Mouse (Mus musculus) frontal cortex, adult 2 months (tissue): ENCODE measurements around the gene Mrc2. TPM values are rescaled to one million over a fixed set of nuclear protein-coding genes. Genes with fewer than 3 reads are reported as not detected.
A peak's percentile ranks its signal among the peaks of the same experiment; 100 is the strongest.

ENCODE experiments used
- DNase-seq, 2 experiments: peaks; one replicate each; pipeline ENCODE4 v3.0.0; 2022; ENCODE audit warnings: low spot score in 1 of 2; ENCODE audit errors: extremely low spot score in 1 of 2
- polyA plus RNA-seq: library from polyadenylated mRNA; depleted of rRNA; stranded (reverse); fragments of >200 nt; gene quantifications from 2 replicates; pipeline ENCODE4 v1.2.3, GENCODE M21; 2012

Gene Mrc2
- polyA plus RNA-seq, 1 experiment = 6.7 TPM

DNA sequence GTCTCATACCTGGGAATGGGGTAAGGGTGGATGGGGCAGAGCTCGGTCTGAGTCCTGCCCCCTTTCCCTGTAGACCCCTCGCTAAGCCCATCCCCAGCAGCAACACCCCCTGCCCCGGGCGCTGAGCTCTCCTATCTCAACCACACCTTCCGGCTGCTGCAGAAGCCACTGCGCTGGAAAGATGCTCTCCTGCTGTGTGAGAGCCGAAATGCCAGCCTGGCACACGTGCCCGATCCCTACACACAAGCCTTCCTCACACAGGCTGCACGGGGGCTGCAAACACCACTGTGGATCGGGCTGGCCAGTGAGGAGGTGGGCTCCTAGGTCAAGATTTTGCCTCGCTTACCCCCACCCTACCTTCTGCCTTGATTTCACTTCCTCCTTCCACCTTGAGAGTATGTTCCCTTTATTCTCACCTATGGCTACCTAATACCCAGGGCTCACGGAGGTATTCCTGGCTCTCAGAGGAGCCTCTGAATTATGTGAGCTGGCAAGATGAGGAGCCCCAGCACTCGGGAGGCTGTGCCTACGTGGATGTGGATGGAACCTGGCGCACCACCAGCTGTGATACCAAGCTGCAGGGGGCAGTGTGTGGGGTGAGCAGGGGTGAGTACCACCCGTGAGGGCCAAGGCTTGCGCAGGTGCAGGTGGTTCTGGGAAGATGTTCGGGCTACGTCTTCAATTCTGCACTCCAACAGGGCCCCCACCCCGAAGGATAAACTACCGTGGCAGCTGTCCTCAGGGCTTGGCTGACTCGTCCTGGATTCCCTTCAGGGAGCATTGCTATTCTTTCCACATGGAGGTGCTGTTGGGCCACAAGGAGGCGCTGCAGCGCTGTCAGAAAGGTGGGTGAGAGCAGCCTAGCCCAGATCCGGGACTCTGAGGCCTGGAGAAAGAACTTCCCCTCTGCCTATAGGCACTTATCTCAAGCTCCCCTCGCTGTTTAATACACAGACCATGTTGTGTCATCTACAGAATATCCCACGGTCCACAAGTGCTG lies 55.0 kb downstream of the Mrc2 start:
- DNase-seq = peak; percentile 76 to 94

DNA sequence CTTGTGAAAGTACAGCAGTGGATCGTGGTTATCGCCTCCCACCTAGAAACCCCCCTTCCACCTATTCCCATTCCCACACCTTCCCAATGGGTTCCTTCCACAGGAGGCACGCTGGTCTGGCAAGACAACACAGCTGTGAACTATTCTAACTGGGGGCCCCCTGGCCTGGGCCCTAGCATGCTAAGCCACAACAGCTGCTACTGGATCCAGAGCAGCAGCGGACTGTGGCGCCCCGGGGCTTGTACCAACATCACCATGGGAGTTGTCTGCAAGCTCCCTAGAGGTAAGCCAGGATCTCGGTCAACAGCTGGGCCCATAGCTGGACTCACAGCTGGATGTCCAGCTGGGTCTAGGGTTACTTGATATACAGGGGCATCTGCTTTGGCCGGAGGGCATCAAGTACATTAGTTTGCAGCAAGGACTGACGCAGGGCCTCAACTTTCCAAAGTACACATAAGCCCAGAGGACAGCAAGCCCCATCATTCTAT lies 56.1 kb downstream of the Mrc2 start:
- no peak for DNase-seq

DNA sequence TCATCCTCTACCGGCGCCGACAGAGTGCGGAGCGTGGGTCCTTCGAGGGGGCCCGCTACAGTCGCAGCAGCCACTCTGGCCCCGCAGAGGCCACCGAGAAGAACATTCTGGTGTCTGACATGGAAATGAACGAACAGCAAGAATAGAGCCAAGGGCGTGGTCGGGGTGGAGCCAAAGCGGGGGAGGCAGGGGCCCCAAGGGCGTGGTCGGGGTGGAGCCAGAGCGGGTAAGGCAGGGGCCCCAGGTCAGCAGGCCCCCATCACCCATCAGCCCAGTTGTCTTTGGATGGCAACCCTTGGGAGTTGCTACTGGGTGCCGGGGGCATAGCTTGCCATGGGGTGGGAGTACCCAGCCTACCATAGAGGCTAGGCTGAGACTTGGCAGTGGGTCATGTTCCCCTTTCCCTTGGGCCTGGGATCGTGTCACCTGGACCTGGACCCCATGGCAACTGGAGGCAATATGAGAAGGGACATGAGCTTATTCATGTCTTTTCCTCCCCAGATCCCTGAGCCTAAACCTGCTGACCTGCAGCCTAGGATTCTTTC lies 57.4 kb downstream of the Mrc2 start:
- no peak for DNase-seq

DNA sequence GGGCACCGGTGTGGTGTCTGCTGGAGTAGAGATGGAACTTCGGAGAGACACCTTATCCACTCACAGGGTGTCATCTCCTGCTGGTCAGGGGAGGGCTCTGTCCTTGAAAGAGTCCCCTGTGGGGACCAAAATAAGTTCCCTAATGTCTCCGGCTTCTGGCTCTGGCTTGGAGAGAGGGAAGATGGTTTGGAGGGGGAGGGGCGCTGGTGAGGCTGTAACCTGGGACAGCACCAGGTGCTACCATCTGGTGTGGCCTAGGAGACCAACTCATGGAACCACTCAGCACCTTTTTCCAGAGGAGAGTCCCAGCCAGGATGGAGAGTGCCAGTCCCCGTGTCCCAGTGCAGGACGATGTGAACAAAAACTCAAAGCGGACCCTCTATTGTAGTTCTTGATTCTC lies 58.2 kb downstream of the Mrc2 start:
- DNase-seq = no peak

DNA sequence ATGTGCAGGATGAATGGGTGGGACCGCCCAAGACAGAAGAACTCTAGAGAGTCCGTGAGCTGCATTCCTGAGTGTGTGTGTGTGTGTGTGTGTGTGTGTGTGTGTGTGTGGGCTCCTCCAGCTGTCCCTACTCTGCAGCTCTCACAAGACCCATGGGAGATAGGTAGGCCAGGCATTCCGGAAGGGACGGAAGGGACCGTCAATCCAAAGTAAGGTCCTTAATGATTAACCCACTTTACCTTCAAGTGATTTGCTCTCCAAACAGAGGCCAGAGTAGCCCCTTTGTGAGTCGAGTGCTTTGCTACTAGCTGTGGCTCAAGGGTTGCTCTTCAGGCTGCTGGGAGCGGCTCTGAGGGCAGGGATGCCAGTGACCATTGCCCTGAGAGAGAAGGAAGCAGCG lies 59.7 kb downstream of the Mrc2 start:
- DNase-seq = no peak

DNA sequence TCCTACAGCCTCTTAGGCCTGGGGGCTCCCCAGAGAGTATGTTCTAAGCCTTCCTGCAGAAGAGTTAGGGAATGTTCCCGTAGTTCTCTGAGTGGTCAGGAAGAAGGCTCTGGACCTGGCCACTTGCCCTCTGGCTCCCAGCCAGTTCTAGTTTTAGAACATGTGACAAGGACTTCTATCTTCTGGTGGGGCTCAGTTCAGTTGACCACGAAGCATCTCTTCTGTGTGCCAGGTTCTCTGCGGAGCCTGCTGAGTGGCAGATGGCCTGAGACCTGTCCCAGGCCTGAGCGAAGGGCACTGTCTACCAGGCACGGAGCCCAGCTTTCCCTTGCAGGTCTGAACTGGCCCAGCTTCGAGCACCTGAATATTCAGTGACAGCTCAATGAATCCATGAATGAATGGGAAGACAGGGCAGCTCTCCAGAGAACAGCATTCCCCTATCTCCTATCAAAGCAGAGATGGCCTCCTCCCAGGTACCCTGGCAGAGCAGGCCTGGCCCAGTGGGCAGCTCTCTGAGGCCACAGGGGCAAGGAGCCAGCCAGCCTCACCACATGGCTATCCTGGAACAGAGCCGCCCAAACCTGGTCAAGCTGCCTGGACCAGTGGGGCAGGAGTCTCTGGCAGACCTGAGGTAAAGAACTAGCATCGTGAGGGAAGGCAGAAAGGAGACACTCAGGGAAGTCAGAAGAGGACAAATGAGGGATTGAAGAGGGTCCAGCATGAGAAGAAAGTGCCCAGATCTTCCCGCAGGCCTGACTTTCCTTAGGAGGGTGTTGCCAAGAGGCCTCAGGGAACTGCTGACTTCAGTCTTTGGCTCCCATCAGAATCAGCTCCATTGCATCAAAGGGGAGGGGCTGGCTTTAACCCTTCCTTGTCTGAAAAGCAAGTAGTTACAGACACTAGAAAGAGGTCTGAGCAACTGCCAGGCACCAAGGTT lies 60.8 kb downstream of the Mrc2 start:
- DNase-seq = peak in 1 of 2 experiments; percentile 32

DNA sequence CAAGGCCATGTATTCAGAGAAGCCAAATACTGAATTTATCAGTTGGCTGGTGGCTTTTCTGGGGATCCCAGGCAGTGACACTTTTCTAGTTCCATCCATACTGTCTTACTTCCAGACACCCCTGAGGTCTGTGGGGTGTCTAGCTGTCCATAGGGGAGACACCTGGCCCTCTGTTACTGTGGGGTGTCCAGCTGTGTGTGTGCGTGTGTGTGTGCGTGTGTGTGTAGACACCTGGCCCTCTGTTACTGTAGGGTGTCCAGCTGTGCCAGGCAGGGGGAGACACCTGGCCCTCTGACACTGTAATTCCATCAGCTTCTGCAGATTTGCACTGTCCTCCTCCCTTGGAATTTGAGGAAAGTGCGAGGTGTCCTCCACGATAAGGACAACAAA lies 61.4 kb downstream of the Mrc2 start:
- no peak for DNase-seq

DNA sequence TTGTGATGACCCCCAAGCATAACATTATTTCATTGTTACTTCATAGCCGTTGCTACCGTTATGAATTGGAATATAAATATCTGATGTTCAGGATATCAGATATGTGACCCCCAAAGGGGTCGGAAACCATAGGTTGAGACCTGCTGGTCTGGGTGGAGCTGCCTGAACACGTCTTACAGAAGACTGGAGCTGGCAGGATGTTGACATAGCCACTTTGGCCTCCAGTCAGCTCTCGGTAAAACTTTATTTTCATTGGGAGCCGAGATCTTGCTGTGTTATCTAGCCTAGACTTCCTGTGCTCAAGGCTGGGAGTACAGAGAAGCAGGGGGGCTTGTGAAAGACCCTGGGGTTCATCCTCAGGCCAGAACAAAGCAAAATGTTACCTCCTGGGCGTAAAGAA lies 63.9 kb downstream of the Mrc2 start:
- no peak for DNase-seq

DNA sequence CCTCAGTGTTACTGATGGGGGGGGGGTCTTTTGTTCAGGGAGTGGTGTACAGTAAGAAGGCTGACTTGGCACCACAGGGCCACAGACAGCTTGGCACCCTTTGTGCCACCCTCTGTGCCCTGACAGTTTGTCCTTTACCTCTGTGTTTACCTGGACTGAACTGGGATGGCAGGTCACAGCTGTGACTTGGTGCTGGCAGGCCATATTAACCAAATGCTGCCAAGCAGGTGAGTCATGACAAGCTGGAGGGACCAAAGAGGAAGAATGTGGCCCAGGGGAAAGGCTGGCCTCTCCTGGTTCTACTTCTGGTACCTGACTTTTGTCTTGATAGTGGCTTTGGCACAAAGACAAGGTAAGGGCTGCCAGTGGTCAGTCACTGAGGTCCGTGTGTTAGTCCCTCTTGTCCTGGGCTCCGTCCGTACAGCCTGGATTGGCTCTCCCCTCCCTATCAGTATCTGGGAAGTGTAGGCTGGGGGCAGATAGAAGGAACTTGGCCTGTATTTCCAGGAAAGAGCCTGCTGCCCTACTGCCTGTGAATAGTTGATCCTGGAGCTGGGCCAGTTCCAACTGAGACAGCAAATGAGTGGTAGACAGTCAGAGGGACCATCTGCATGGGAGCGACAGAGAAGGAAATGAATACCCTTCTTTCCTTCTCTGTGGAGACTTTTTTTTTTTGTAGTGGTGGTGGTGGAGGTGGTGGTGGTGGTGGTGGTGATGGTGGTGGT lies 69.8 kb downstream of the Mrc2 start:
- no peak for DNase-seq

DNA sequence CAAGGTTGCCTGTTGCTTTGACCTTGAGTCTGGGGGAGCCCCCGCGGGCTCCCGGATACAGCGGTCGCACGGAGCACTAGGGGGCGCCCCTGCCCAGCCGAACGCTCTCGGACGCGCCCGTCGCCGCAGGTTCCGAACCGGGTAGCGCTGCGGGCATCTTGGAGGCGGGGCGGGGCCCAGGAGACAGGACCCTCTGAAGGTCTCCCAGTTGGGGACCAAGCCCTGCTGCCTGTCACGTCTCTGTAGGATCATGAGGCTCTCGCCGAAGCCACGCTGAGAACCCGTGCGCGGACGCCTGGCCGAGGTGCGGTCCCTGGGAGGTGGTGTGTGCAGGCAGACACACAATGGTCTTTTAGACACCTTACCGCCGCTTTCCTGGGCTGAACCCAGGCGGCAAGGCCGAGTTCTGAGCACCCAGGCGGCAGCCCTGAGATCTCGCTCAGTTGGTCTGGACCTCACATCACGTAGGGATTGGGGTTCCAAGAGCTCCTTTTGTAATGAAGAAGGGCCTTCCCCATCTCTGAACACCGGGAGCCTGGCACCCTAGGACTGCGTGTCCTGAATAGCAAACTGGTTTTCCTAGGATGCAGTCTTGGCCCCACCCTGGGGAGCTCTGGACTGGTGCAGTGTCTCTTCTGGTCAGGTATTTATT lies 70.6 kb downstream of the Mrc2 start:
- peak; percentile 59 to 92 for DNase-seq

DNA sequence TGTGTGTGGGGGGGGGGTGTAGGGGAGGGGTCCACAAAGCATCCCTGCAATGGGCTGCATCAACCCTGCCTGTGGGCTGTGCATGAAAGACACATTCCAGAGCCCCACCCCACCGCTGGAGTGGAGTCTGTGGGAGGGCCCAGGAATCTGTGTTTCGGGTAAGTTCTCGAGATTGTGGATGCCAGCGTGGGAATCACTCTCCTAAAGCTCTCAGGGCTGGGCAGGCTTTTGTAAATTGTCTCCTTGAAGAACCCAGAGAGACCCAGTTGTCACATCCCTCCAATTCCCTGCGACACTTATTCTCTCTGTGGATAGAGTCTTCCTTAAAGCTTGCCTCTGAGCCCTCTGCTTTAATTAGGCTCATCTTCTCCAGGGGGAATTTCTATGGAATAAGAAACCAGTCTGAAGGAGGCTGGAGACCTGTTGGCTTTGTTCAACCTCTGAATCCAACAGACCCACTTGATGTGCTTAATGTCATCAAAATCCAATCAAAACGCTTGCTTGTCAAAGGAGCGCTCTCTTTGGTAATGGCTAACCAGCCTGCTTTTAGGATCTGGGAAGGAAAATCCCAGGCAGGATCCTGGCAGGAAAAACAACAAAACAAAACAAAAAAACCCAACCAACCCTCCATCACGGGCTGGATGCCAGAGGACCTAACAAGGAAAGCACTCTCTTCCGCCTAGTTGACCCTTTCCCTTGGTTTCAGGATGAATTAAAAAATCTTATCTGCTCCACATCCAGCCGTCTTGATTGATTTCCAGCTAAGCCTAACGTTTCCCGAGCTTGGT lies 71.3 kb downstream of the Mrc2 start:
- peak; percentile 62 to 84 for DNase-seq

DNA sequence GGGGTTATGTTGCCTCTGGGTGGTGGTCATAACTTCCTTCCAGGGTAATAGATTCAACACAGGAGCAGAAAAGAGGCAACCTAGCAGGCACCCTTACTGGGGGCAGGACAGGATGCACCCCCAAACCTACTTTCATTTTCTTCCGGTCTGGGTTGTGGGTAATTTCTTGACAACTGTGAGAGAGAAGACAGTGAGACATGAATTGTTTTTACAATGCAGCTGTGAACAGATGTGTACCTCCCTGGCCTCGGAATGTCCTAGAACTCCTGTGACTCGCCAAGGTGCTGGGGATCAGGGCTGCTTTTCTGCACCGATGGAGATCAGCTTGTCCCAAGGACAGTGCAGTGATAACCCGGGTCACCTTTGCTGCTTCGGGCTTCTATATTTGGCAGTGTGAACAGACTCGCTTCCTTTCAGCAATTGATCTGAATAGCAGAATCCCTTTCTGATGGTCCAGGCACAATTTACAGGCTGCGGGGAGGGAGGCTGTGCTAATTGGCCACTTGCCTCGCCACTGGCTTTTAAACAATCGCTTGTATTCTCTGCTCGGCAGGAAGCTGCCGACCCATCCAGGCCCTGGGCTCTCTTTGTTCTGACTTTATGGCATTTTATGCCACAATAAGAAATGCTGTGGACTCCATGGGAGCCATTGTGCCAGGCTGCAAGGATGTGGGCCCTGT lies 72.1 kb downstream of the Mrc2 start:
- peak in 1 of 2 experiments; percentile 56 for DNase-seq

DNA sequence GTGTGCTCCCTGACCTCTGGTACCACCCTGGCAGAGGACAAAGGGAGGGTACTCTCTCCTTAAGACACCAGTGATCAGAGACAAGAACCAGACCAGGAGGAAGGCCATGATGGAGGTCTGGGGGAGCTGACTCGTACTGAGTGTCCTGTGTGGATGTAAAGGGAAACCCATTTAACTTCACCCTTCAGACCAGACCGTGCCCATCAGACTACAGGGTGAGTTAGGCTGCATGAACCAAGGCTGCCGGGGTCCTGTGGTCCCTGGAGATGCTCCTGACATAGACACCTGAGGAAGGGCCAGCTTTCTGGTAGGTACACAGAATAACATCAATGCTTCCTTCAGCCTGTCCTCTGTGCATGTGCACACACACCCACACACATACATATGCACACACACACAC lies 73.2 kb downstream of the Mrc2 start:
- no peak for DNase-seq

DNA sequence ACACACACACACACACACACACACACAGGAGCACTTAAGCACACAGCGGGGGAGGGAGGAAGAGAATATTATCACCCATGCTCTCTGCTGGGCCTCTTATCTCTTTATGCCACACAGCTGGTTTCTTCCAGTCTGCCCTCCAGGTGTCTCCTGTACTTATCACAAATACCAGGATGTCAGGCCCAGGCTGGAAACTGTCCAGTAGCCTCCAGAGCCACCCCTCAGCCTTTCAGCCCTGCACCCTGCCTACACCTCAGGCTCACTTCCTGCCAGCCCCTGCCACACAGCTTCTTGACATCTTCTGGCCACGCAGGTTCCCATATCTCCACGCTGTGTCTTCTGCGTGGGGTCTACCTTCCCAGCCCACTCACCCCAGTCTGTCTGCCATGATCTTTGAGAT lies 73.6 kb downstream of the Mrc2 start:
- no peak for DNase-seq

DNA sequence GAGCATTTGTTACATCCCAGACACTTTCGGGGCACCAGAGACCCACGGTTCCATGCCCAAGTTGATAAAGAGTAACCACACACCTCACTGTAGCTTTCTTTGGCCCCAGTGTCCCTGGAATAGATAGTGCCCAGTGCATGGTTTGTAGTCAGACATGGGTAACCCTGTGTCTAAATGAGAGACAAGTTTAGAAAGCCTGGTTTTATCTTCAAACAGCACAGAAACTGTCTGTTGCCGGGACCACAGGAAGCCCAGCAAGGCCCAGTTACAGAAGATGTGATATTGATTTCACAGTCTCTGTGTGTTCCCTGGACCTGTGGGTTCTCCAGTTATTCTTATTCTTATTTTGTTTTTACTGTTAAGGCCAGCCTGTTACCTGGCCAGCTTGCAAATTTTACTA lies 74.7 kb downstream of the Mrc2 start:
- no peak for DNase-seq

DNA sequence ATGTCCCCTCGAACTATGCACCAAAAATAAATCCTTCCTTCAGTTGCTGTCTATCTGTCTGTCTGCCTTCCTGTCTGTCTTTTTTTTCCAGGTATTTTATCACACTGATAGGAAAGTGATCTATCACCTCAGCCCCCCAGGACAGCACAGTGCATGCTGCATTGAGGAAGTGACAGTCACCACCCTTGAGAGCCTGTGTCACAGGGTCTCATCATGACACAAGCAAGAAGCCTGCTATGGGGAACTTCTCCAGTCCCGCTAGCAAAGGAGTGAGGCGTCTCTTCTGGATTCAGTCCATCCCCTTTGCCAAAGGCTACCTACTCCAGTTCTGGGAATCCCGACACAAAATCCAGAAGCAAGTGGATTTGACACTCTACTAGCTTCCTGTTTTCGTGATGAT lies 76.4 kb downstream of the Mrc2 start:
- no peak for DNase-seq

DNA sequence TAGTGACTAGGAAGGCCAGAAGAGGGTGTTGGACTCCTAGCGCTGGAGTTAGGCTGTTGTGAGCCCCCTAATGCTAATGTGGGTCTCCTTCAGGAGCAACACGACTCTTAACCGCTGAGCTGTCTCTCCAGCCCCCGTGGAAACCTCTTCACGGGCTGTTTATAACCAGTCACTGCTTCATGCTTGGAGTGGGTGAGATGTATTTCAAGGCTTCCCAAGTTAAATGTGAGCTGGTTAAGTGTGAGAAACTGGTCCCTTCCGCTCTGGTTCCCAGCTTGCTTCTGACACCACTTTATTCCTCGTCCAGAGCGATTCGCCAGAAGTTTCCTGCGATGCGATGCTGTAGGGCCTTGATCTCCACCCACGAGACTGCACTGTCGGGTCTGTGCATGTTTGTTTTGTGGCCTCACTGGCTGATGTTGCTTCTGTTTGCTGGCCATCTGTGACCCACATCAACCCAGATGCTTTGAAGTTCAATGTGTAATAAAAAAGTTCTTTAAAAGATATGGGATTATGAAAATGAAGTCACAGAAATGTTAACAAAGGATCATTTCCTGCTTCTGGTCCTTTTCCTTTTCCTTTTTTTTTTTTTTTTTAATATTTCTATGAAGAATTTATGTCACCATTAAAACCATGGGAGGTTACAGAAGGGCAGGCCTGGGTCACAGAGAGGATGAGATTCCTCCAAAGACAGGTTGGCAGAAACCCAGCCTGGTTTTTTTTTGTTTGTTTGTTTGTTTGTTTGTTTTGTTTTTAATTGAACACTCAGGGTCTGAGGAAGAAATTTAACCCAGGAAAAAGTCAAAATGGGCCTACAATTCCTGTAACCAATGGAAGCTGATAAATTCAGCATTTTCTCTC lies 77.3 kb downstream of the Mrc2 start:
- peak in 1 of 2 experiments; percentile 36 for DNase-seq
